Mouse (Mus musculus) neural tube, postnatal 0 days (tissue): ENCODE data around the gene Chaf1a. TPM values are rescaled to one million over a fixed set of nuclear protein-coding genes. Genes with fewer than 3 reads are reported as not detected.

Experiments used
- polyA plus RNA-seq: library from polyadenylated mRNA; unstranded; fragments of >200 nt; fragmentation: Nextera tagmentation; extraction: Ambion mirVana; gene quantifications from 2 replicates; pipeline ENCODE4 v1.2.1, GENCODE M21; 2015

The Chaf1a gene
- 2.8 and 3.3 TPM in 2 replicates for polyA plus RNA-seq

GRCm38 (mm10) chr17:56040030-56040856, at the start of gene Chaf1a:
TSS of gene Chaf1a (plus strand) at chr17:56040439.

GRCm38 (mm10) chr17:56005415-56006061, 34.7 kb upstream of the Chaf1a start, which contains the start of the genes Stap2 and Mpnd:
TSS of gene Stap2 (minus strand) at chr17:56005584.
TSS of gene Mpnd (plus strand) at chr17:56005711.

GRCm38 (mm10) chr17:56036176-56036900, 3.9 kb upstream of the Chaf1a start, which contains the start of gene Sh3gl1:
TSS of gene Sh3gl1 (minus strand) at chr17:56036635.

GRCm38 (mm10) chr17:56074827-56075208, 34.6 kb downstream of the Chaf1a start, which contains the start of gene Ubxn6:
TSS of gene Ubxn6 (minus strand) at chr17:56075028.

GRCm38 (mm10) chr17:56078880-56079795, 38.9 kb downstream of the Chaf1a start, which contains the start of gene Hdgfl2:
TSS of gene Hdgfl2 (plus strand) at chr17:56079634.

GRCm38 (mm10) chr17:56109219-56110051, 69.2 kb downstream of the Chaf1a start, which contains the start of gene Plin4:
TSS of gene Plin4 (minus strand) at chr17:56109803.

GRCm38 (mm10) chr17:56117251-56117710, 77.0 kb downstream of the Chaf1a start, which contains the start of gene Plin5:
TSS of gene Plin5 (minus strand) at chr17:56117596.

GRCm38 (mm10) chr17:56121826-56122225, 81.6 kb downstream of the Chaf1a start, which contains the start of gene Lrg1:
TSS of gene Lrg1 (minus strand) at chr17:56122001.

Other genes starting within 250 kb of the Chaf1a start
- 8.3 and 8.4 TPM in 2 replicates for gene Zfp119a, start 161.5 kb upstream of the Chaf1a start, polyA plus RNA-seq
- gene Zfp959, start 148.3 kb upstream of the Chaf1a start, polyA plus RNA-seq, result 11.0 and 13.5 TPM in 2 replicates
- 7.6 and 7.7 TPM in 2 replicates for gene Zfp119b, start 90.9 kb upstream of the Chaf1a start, polyA plus RNA-seq
- gene Ebi3, start 87.8 kb upstream of the Chaf1a start, polyA plus RNA-seq, result 8.1 and 8.7 TPM in 2 replicates
- gene Yju2, start 81.3 kb upstream of the Chaf1a start, polyA plus RNA-seq, result 16.2 and 16.8 TPM in 2 replicates
- gene Shd, start 70.0 kb upstream of the Chaf1a start, polyA plus RNA-seq, result 154 and 192 TPM in 2 replicates
- gene Fsd1, start 53.9 kb upstream of the Chaf1a start, polyA plus RNA-seq, result 184 and 209 TPM in 2 replicates
- gene Stap2, start 34.9 kb upstream of the Chaf1a start, polyA plus RNA-seq, result 3.7 and 5.4 TPM in 2 replicates
- 109 and 145 TPM in 2 replicates for gene Mpnd, start 34.7 kb upstream of the Chaf1a start, polyA plus RNA-seq
- 80.6 and 84.8 TPM in 2 replicates for gene Sh3gl1, start 3.8 kb upstream of the Chaf1a start, polyA plus RNA-seq
- gene Ubxn6, start 34.6 kb downstream of the Chaf1a start, polyA plus RNA-seq, result 64.8 and 72.3 TPM in 2 replicates
- gene Hdgfl2, start 39.2 kb downstream of the Chaf1a start, polyA plus RNA-seq, result 97.5 and 111 TPM in 2 replicates
- gene Plin4, start 69.4 kb downstream of the Chaf1a start, polyA plus RNA-seq, result 0.09 and 0.15 TPM in 2 replicates
- gene Plin5, start 77.2 kb downstream of the Chaf1a start, polyA plus RNA-seq, result 3.1 and 3.5 TPM in 2 replicates
- 0.37 and 1.8 TPM in 2 replicates for gene Lrg1, start 81.6 kb downstream of the Chaf1a start, polyA plus RNA-seq
- gene Sema6b, start 99.9 kb downstream of the Chaf1a start, polyA plus RNA-seq, result 17.3 and 18.0 TPM in 2 replicates
- 7.9 and 9.2 TPM in 2 replicates for gene Tnfaip8l1, start 122.0 kb downstream of the Chaf1a start, polyA plus RNA-seq
- 92.3 and 100 TPM in 2 replicates for gene Mydgf, start 143.5 kb downstream of the Chaf1a start, polyA plus RNA-seq
- 18.7 and 21.4 TPM in 2 replicates for gene Dpp9, start 178.5 kb downstream of the Chaf1a start, polyA plus RNA-seq
- 14.0 and 16.3 TPM in 2 replicates for gene Fem1a, start 216.4 kb downstream of the Chaf1a start, polyA plus RNA-seq
- gene Ticam1, start 236.3 kb downstream of the Chaf1a start, polyA plus RNA-seq, result 1.3 and 1.8 TPM in 2 replicates